Mouse (Mus musculus): ENCODE measurements around the gene Ei24. TPM values are rescaled to one million over a fixed set of nuclear protein-coding genes. Genes with fewer than 3 reads are reported as not detected.
A peak's percentile ranks its signal among the peaks of the same experiment; 100 is the strongest.

Gene Ei24
- polyA plus RNA-seq, 1 experiment: 94.1 TPM

GRCm38 (mm10) chr9:36805256-36805975 lies 8.2 kb upstream of the Ei24 start:
- DNase-seq: peak; percentile 22
- no peak overlapping the region for H3K27ac ChIP-seq (ENCODE audit: insufficient read depth, low read depth, low read length)
- WGBS: 66% methylated on average over 3 of the region's 3 CpGs
- H3K27me3 ChIP-seq (replicated peaks; ENCODE audit: control insufficient read depth, insufficient read depth, low read length): no peaks in the 10 kb centered on the region
- no peaks in the 10 kb centered on the region for H3K36me3 ChIP-seq (ENCODE audit: control insufficient read depth, insufficient read depth, low read length)
- H3K4me1 ChIP-seq (ENCODE audit: control insufficient read depth, insufficient read depth, low read length): peaks cover 2% of the 10 kb centered on the region; the same call in 1 of the 2 replicates
- TF ChIP-seq POLR2A (IDR thresholded peaks at IDR 0.05; ENCODE audit: low read depth, low read length): no peak
- TF ChIP-seq CTCF (conservative IDR thresholded peaks at IDR 0.05; ENCODE audit: insufficient read depth, insufficient read length, low read depth, low read length): no peak
- H3K4me3 ChIP-seq (ENCODE audit: insufficient read depth, low read depth, low read length): no peak overlapping the region

DNA sequence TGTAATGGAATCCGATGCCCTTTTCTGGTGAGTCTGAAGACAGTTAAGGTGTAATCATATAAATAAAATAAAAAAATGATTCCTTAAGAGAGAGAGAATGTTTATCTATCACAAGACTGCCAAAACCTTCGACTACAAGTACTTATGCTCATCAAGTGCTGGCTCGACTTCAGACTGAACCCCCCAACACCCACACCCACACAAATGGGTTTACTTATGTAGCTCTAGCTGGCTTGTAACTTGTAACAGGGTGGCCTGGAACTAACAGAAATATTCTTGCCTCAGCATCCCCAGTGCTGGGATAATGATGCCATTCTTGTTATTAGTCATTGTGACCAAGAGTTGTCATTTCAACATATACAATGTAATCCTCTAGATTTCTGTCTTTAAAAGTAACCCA lies 6.7 kb upstream of the Ei24 start:
- Histone ChIP-seq H3K4me1 (ENCODE audit: control insufficient read depth, insufficient read depth, low read length) (peaks cover 2% of the 10 kb centered on the region; the same call in 1 of the 2 replicates), H3K27me3 (replicated peaks; ENCODE audit: control insufficient read depth, insufficient read depth, low read length) (no peaks in the 10 kb centered on the region), H3K36me3 (ENCODE audit: control insufficient read depth, insufficient read depth, low read length) (no peaks in the 10 kb centered on the region), H3K4me3 (ENCODE audit: insufficient read depth, low read depth, low read length) (no peak overlapping the region), H3K27ac (ENCODE audit: insufficient read depth, low read depth, low read length) (no peak overlapping the region)
- no peak for DNase-seq
- TF ChIP-seq CTCF (conservative IDR thresholded peaks at IDR 0.05; ENCODE audit: insufficient read depth, insufficient read length, low read depth, low read length): no peak
- WGBS: 88% methylated on average over 3 of the region's 3 CpGs

- no peak for TF ChIP-seq POLR2A (IDR thresholded peaks at IDR 0.05; ENCODE audit: low read depth, low read length)
- TF ChIP-seq CTCF (conservative IDR thresholded peaks at IDR 0.05; ENCODE audit: insufficient read depth, insufficient read length, low read depth, low read length): no peak
- Histone ChIP-seq H3K4me3 (ENCODE audit: insufficient read depth, low read depth, low read length) (no peak overlapping the region), H3K36me3 (ENCODE audit: control insufficient read depth, insufficient read depth, low read length) (no peaks in the 10 kb centered on the region), H3K27ac (ENCODE audit: insufficient read depth, low read depth, low read length) (no peak overlapping the region), H3K4me1 (ENCODE audit: control insufficient read depth, insufficient read depth, low read length) (peaks cover 2% of the 10 kb centered on the region; the same call in 1 of the 2 replicates), H3K27me3 (replicated peaks; ENCODE audit: control insufficient read depth, insufficient read depth, low read length) (no peaks in the 10 kb centered on the region)
- DNase-seq: no peak
- WGBS: 79% methylated on average over 6 of the region's 6 CpGs
These were observed 6.2 kb upstream of the Ei24 start for GRCm38 (mm10) chr9:36803386-36803785.

DNA sequence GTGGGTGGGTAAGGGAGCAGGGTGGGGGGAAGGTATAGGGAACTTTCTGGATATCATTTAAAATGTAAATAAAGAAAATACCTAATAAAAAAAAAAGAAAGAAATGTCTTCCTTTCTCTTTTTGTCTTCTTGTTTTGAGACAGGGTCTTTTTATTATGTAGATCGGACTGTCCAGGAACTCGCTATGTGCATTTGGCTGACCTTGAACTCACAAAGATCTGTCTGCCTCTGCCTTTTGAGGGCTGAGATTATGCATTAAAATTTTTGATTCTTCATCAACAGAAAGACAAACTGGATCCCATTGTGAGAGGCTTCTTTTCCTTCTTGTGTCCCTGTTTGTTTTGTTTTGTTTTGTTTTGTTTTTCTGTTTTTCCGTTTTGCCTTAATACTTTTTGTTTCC lies 5.8 kb upstream of the Ei24 start:
- Histone ChIP-seq H3K27me3 (replicated peaks; ENCODE audit: control insufficient read depth, insufficient read depth, low read length) (no peaks in the 10 kb centered on the region), H3K4me1 (ENCODE audit: control insufficient read depth, insufficient read depth, low read length) (no peaks in the 10 kb centered on the region; the same call in 1 of the 2 replicates), H3K27ac (ENCODE audit: insufficient read depth, low read depth, low read length) (no peak overlapping the region), H3K4me3 (ENCODE audit: insufficient read depth, low read depth, low read length) (no peak overlapping the region), H3K36me3 (ENCODE audit: control insufficient read depth, insufficient read depth, low read length) (no peaks in the 10 kb centered on the region)
- no peak for TF ChIP-seq POLR2A (IDR thresholded peaks at IDR 0.05; ENCODE audit: low read depth, low read length)
- TF ChIP-seq CTCF (conservative IDR thresholded peaks at IDR 0.05; ENCODE audit: insufficient read depth, insufficient read length, low read depth, low read length): no peak
- WGBS: 83% methylated on average over 3 of the region's 3 CpGs
- no peak for DNase-seq

- H3K36me3 ChIP-seq (ENCODE audit: control insufficient read depth, insufficient read depth, low read length): no peaks in the 10 kb centered on the region
- H3K27ac ChIP-seq (ENCODE audit: insufficient read depth, low read depth, low read length): no peak overlapping the region
- H3K4me1 ChIP-seq (ENCODE audit: control insufficient read depth, insufficient read depth, low read length): peaks cover 4% of the 10 kb centered on the region; the same call in 1 of the 2 replicates
- no peaks in the 10 kb centered on the region for H3K27me3 ChIP-seq (replicated peaks; ENCODE audit: control insufficient read depth, insufficient read depth, low read length)
- no peak for TF ChIP-seq CTCF (conservative IDR thresholded peaks at IDR 0.05; ENCODE audit: insufficient read depth, insufficient read length, low read depth, low read length)
- no peak for TF ChIP-seq POLR2A (IDR thresholded peaks at IDR 0.05; ENCODE audit: low read depth, low read length)
- DNase-seq: no peak
- H3K4me3 ChIP-seq (ENCODE audit: insufficient read depth, low read depth, low read length): no peak overlapping the region
- WGBS: 85% methylated on average over 2 of the region's 2 CpGs
These were observed 4.8 kb upstream of the Ei24 start for GRCm38 (mm10) chr9:36801961-36802360.

GRCm38 (mm10) chr9:36796224-36796623 lies 969 bp downstream of the Ei24 start:
- H3K27ac ChIP-seq (ENCODE audit: insufficient read depth, low read depth, low read length): 0 out of 2 replicates have a peak overlapping the region, but pooled peaks have one; percentile 46
- WGBS: 10% methylated on average over 5 of the region's 5 CpGs

DNA sequence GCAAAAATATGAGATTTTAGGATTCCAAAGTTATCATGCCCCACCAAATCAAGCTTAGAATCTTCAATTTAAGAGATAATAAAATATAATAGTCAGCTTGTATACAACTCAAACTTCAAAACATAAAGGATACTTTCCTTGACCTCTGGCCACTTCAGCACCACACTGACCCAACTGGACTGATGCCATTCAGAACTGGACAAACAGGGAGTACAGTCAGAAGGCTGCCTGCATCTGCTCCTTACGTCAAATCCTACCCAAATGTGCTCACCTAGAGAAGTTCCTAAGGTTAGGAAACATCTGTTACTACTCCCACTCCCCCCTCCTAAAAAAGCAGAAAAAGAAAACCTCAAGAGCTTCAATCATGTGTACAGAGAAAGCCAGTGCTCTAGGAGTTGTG lies 1.6 kb downstream of the Ei24 start:
- TF ChIP-seq POLR2A (IDR thresholded peaks at IDR 0.05; ENCODE audit: low read depth, low read length) (no peak), CTCF (conservative IDR thresholded peaks at IDR 0.05; ENCODE audit: insufficient read depth, insufficient read length, low read depth, low read length) (no peak)
- 46% methylated on average over 1 of the region's 1 CpGs for WGBS
- peaks cover 7% of the 10 kb centered on the region for H3K36me3 ChIP-seq (ENCODE audit: control insufficient read depth, insufficient read depth, low read length)
- H3K27ac ChIP-seq (ENCODE audit: insufficient read depth, low read depth, low read length): no peak overlapping the region
- H3K27me3 ChIP-seq (replicated peaks; ENCODE audit: control insufficient read depth, insufficient read depth, low read length): no peaks in the 10 kb centered on the region
- DNase-seq: peak; percentile 17
- H3K4me3 ChIP-seq (ENCODE audit: insufficient read depth, low read depth, low read length): no peak overlapping the region
- H3K4me1 ChIP-seq (ENCODE audit: control insufficient read depth, insufficient read depth, low read length): peaks cover 10% of the 10 kb centered on the region

More at GRCm38 (mm10) chr9:36796224-36796623, 969 bp downstream of the Ei24 start:
- DNase-seq: no peak
- H3K36me3 ChIP-seq (ENCODE audit: control insufficient read depth, insufficient read depth, low read length): peaks cover 1% of the 10 kb centered on the region
- H3K27me3 ChIP-seq (replicated peaks; ENCODE audit: control insufficient read depth, insufficient read depth, low read length): no peaks in the 10 kb centered on the region
- H3K4me3 ChIP-seq (ENCODE audit: insufficient read depth, low read depth, low read length): peak overlapping the region; percentile 96
- peaks cover 10% of the 10 kb centered on the region for H3K4me1 ChIP-seq (ENCODE audit: control insufficient read depth, insufficient read depth, low read length)
- no peak for TF ChIP-seq POLR2A (IDR thresholded peaks at IDR 0.05; ENCODE audit: low read depth, low read length)
- no peak for TF ChIP-seq CTCF (conservative IDR thresholded peaks at IDR 0.05; ENCODE audit: insufficient read depth, insufficient read length, low read depth, low read length)
